Mouse (Mus musculus) forebrain, embryonic 16.5 days (tissue): ENCODE measurements at regions not wholly inside any gene's neighbourhood (a gene's known extent, or its start where the extent isn't known, plus 50 kb on each side); places are given as distances from the start of the nearest gene placed in this dataset.
A peak's percentile ranks its signal among the peaks of the same experiment; 100 is the strongest.

Experiments used
- ATAC-seq: fragments of 200-750 bp; cut with Nextera tagmentation; 2 replicates; pipeline ENCODE4 v1.8.0; 2017; ENCODE audit warnings: mild to moderate bottlenecking, moderate library complexity
- H3K27ac ChIP-seq: fragments of 300-500 bp; sonication (generic); 2 replicates; pipeline ENCODE4 v1.5.1; 2014; ENCODE audit warnings: low read length, control low read depth
- H3K27me3 ChIP-seq: fragments of 300-500 bp; sonication (generic); replicated peaks from 2 replicates; pipeline ENCODE4 v1.6.1; 2014; ENCODE audit warnings: low read length; ENCODE audit not compliant: control insufficient read depth, insufficient read depth
- H3K36me3 ChIP-seq: fragments of 300-500 bp; sonication (generic); 2 replicates; pipeline ENCODE4 v1.6.1; 2014; ENCODE audit not compliant: control insufficient read depth, insufficient read depth
- H3K4me1 ChIP-seq: fragments of 300-500 bp; sonication (generic); replicated peaks from 2 replicates; pipeline ENCODE4 v1.6.1; 2014; ENCODE audit warnings: low read length; ENCODE audit not compliant: control insufficient read depth, insufficient read depth
- H3K4me2 ChIP-seq: fragments of 300-500 bp; sonication (generic); 2 replicates; pipeline ENCODE4 v1.6.1; 2014; ENCODE audit warnings: mild to moderate bottlenecking, low read length, control low read depth
- H3K4me3 ChIP-seq: fragments of 300-500 bp; sonication (generic); replicated peaks from 2 replicates; pipeline ENCODE4 v1.5.1; 2014; ENCODE audit warnings: mild to moderate bottlenecking, low read length, control low read depth
- H3K9ac ChIP-seq: fragments of 300-500 bp; sonication (generic); replicated peaks from 2 replicates; pipeline ENCODE4 v1.6.1; 2014; ENCODE audit warnings: low read depth, low read length, control low read depth
- H3K9me3 ChIP-seq: fragments of 300-500 bp; sonication (generic); 2 replicates; pipeline ENCODE4 v1.6.1; 2016; ENCODE audit warnings: low read length; ENCODE audit not compliant: control insufficient read depth
- WGBS: fragments of 180-500 bp; shearing (Covaris S2); extraction: QIAGEN DNeasy Blood & Tissue Kit; methylation state at CpG from one replicate; pipeline ENCODE4 v1.1.7; 2014; 5-methylcytosine and 5-hydroxymethylcytosine counted together

DNA sequence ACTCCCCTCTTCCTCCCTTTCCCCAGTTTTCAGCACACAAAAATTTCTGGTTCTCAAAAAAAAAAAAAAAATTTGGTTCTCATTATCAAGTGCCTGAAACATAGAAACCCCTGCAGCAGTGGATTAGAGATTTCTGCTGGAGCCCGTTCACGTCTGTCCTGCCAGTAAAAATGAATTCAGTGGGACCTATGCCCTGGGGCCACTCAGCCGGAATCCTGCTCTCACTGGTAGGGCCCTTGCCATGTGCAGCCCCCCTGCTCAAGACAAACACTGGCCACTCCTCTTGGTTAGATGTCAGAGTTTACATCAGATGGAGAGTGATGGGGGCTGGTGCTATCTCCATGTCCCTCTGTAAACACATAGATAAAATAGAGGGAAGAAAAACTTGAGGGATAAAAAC lies 108.0 kb downstream of the Atp23 start:
- ATAC-seq = no peak
- Histone ChIP-seq H3K9me3 (no peaks in the 10 kb centered on the region), H3K27me3 (no peaks in the 10 kb centered on the region), H3K4me2 (no peak overlapping the region), H3K9ac (no peak overlapping the region), H3K4me3 (no peak overlapping the region), H3K27ac (no peak overlapping the region), H3K4me1 (peaks cover 7% of the 10 kb centered on the region), H3K36me3 (no peaks in the 10 kb centered on the region)
- WGBS = 39% methylated on average over 3 of the region's 3 CpGs

DNA sequence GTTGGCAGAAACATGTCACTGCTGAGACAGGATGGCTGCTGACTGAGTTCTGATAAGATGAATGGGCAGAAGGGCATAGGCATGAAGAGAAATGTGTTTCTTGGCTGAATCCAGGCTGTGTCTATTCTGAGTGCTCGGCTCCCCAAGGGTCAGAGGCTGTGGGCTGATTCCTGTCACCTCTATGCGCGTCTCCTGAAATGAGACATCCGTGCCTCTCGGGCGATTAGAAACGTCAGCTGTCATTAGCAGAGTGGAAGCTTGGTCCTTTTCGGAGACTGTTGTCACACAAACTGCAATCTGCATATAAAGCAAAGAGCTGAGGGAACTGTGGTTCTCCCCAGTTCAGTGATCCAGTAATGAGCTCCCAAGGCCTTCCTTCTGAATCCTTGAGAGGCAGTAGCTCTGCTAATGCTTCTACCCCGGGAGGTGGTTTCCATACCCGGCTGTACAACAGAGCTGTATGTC lies 108.8 kb downstream of the Atp23 start:
- Histone ChIP-seq H3K9me3 (no peaks in the 10 kb centered on the region), H3K27me3 (no peaks in the 10 kb centered on the region), H3K4me1 (peaks cover 7% of the 10 kb centered on the region), H3K27ac (no peak overlapping the region), H3K4me2 (no peak overlapping the region), H3K36me3 (no peaks in the 10 kb centered on the region), H3K4me3 (no peak overlapping the region), H3K9ac (no peak overlapping the region)
- WGBS = 33% methylated on average over 10 of the region's 10 CpGs
- ATAC-seq = no peak

DNA sequence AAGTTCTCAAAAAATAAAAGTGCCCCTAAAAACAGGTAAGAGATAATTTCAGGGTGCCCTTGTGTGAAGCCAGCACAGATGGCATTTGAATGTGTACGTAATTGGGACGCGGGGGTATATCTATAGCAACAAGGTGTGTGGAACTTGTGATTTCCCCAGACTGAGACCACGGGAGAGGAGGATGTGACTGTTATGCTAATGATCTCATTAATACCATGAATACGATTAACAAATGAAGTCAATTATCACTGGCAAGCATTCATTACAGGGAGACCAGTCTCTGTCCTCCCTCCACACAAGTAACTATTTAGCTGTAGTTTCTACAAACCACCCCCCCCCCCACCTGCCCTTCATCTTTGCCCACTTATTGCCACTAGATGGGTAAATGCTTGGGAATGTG lies 112.9 kb downstream of the Atp23 start:
- Histone ChIP-seq H3K9me3 (no peaks in the 10 kb centered on the region), H3K4me3 (no peak overlapping the region), H3K27ac (no peak overlapping the region), H3K36me3 (no peaks in the 10 kb centered on the region), H3K4me1 (peaks cover 7% of the 10 kb centered on the region), H3K9ac (no peak overlapping the region), H3K27me3 (no peaks in the 10 kb centered on the region), H3K4me2 (no peak overlapping the region)
- WGBS = 34% methylated on average over 5 of the region's 5 CpGs
- ATAC-seq = peak; percentile 23; the same call in 1 of the 2 replicates

DNA sequence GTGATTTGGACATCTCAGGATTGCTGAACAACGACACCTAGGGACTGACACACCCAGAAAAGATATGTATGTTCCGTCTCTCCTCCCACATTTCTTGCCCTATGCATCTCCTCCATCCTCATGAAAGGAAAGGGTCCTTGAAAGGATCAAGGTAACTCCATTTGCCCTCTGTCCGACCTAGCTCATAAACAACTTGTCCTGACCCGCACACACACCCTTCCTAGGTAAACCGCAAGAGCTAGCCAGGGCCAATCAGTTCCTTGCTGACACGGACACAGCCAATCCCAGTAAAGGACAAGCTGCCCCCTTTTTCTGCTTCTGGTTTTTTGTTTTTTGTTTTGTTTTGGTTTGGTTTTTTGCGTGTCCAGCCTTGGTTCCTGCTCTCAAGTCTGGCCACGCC lies 118.0 kb downstream of the Atp23 start:
- Histone ChIP-seq H3K27ac (no peak overlapping the region), H3K4me2 (no peak overlapping the region), H3K9me3 (no peaks in the 10 kb centered on the region), H3K4me1 (no peaks in the 10 kb centered on the region; the same call in 1 of the 2 replicates), H3K36me3 (no peaks in the 10 kb centered on the region), H3K27me3 (no peaks in the 10 kb centered on the region), H3K4me3 (no peak overlapping the region), H3K9ac (no peak overlapping the region)
- no peak for ATAC-seq
- 90% methylated on average over 8 of the region's 8 CpGs for WGBS

DNA sequence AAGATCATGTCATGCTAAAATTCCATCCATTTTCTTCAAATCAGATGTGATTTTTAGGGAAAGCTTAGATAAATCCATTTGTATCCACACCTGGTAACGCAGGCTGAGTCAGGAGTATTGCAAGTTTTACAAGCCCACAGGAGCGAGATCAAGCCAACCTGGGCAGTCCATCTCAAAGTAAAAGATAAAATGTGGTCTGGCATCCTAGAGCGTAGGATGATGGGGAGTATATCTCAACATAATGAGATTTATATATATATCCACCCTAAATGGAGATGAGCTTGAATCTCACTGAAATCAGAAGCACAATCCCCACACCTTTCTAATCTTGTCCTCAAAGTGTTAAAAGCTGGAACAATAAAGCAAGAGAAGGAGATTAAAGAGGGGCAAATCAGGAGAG lies 124.6 kb downstream of the Atp23 start:
- no peaks in the 10 kb centered on the region for H3K36me3 ChIP-seq
- H3K9ac ChIP-seq = no peak overlapping the region
- no peaks in the 10 kb centered on the region for H3K27me3 ChIP-seq
- ATAC-seq = no peak
- no peak overlapping the region for H3K27ac ChIP-seq
- no peaks in the 10 kb centered on the region for H3K9me3 ChIP-seq
- whole genome bisulfite sequencing = 83% methylated on average over 3 of the region's 3 CpGs
- H3K4me1 ChIP-seq = no peaks in the 10 kb centered on the region
- no peak overlapping the region for H3K4me2 ChIP-seq
- H3K4me3 ChIP-seq = no peak overlapping the region

DNA sequence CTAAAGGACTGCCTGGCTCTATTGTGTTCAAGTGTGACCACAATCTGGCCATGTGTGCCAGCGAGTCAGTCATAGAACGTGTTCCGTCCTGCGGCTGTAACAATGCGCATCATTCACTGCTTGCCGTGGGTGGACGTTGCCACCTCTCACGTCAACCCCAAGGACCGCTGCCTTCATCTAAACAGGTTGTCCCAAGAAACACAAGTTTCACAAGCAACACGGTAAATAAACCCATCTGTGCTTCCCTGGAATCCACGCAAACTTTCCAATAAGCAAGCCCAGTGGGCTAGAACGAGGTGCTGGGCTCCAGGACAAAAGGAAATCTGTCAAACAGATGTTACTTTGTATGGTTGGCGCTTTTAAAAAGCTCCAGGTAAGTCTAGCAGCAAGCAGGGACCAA lies 125.2 kb downstream of the Atp23 start:
- H3K27me3 ChIP-seq = no peaks in the 10 kb centered on the region
- no peaks in the 10 kb centered on the region for H3K36me3 ChIP-seq
- H3K9me3 ChIP-seq = no peaks in the 10 kb centered on the region
- no peak overlapping the region for H3K9ac ChIP-seq
- H3K27ac ChIP-seq = no peak overlapping the region
- H3K4me2 ChIP-seq = no peak overlapping the region
- H3K4me3 ChIP-seq = no peak overlapping the region
- H3K4me1 ChIP-seq = no peaks in the 10 kb centered on the region
- no peak for ATAC-seq
- WGBS = 56% methylated on average over 13 of the region's 13 CpGs

DNA sequence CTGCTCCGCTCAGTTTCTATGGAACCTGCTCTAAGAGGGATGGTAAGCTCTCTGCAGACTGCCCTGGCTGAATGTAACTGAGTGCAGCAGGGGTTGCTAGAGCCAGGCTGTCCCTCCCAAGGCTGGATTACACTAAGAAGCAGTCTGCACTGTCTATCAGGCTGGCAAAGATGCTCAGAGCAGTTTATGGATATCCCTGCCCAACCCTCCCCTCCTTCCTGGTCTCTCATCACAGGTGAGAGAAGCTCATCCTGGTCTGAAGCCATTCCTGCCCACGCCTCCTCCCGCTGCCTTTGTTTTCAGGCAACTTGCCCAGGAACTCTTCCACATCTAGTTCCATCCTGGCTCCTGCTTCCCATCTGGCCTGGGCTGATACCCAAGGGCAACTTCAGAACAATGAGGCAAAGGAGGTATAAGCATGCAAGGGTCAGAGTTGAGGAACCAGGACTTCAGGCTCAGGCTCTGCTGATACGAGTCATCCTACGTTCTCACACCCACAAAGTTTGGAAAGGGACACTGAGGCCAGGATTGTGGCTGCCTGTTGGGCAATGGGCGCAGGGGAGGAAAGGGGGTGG lies 130.6 kb downstream of the Atp23 start:
- H3K4me3 ChIP-seq = no peak overlapping the region
- H3K9ac ChIP-seq = no peak overlapping the region
- H3K9me3 ChIP-seq = no peaks in the 10 kb centered on the region
- WGBS = 90% methylated on average over 6 of the region's 6 CpGs
- H3K27ac ChIP-seq = no peak overlapping the region
- H3K4me1 ChIP-seq = no peaks in the 10 kb centered on the region
- ATAC-seq = no peak
- no peak overlapping the region for H3K4me2 ChIP-seq
- no peaks in the 10 kb centered on the region for H3K27me3 ChIP-seq
- H3K36me3 ChIP-seq = no peaks in the 10 kb centered on the region

DNA sequence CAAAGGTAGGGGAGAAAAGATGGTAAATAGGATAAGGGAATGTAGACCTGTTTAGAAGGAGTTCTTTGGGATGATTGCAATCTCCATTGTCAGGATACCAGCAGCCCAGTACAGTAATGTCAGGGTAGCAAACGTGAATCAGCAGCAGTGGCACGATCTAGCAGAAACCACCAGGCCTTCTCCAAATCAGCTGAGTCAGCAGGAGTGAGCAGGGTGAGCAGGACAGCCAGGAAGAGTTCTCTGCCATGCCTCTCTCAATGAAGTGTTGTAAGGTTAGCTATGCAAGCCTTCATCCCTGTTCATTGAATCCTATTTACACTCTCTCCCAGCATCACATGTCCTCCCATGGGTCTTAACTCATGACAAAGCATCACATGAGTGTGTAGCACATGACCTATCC lies 135.5 kb downstream of the Atp23 start:
- Histone ChIP-seq H3K4me2 (no peak overlapping the region), H3K4me1 (no peaks in the 10 kb centered on the region), H3K27ac (no peak overlapping the region), H3K9me3 (no peaks in the 10 kb centered on the region), H3K27me3 (no peaks in the 10 kb centered on the region), H3K9ac (no peak overlapping the region), H3K4me3 (no peak overlapping the region), H3K36me3 (no peaks in the 10 kb centered on the region)
- no peak for ATAC-seq
- WGBS = 84% methylated on average over 2 of the region's 2 CpGs

DNA sequence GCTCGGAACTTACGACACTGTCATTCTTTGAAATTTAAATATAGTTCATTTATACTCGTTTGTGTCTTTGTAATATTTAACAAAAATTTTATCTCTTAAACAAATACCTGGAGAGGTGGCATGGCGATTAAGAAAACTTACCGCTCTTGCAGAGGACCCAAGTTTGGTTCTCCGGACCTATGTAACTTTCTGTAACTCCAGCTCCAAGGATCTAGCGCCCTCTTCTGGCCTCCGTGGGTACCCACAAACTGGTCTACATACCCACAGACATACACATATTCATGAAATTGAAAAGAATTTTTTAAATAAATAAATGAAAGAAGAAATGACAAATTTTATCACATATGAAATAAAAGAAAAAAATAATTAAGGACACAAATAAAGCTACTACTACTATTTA lies 136.4 kb downstream of the Atp23 start:
- WGBS = 78% methylated on average over 8 of the region's 8 CpGs
- no peaks in the 10 kb centered on the region for H3K36me3 ChIP-seq
- no peaks in the 10 kb centered on the region for H3K27me3 ChIP-seq
- no peak overlapping the region for H3K9ac ChIP-seq
- H3K4me2 ChIP-seq = no peak overlapping the region
- H3K4me1 ChIP-seq = no peaks in the 10 kb centered on the region
- ATAC-seq = no peak
- no peak overlapping the region for H3K4me3 ChIP-seq
- no peak overlapping the region for H3K27ac ChIP-seq
- H3K9me3 ChIP-seq = no peaks in the 10 kb centered on the region

DNA sequence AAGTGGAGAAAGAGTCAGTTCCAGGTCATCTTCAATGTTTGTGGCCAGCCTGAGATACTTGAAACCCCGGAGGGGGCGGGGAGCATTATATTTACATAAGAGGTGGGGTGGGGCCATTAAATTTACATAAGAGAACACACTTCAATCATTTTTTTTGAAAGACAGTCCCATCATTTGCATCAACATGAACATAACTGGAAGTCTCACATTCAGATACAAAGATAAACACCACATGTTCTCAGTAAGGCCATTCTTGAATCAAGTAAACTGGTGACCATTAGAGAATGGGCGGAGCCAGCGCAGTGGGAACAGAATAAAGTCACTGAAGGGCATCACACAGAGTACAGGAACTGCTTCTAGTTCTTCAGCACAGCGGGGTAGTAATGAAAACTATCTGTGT lies 137.2 kb downstream of the Atp23 start:
- no peak overlapping the region for H3K4me2 ChIP-seq
- 77% methylated on average over 5 of the region's 5 CpGs for WGBS
- no peak for ATAC-seq

More for the DNA sequence above, 137.2 kb downstream of the Atp23 start:
- H3K9me3 ChIP-seq = no peaks in the 10 kb centered on the region
- no peaks in the 10 kb centered on the region for H3K36me3 ChIP-seq
- H3K27me3 ChIP-seq = no peaks in the 10 kb centered on the region
- H3K9ac ChIP-seq = no peak overlapping the region
- no peak overlapping the region for H3K4me3 ChIP-seq
- no peaks in the 10 kb centered on the region for H3K4me1 ChIP-seq
- H3K27ac ChIP-seq = no peak overlapping the region
